Comparison of ENCODE assay signal across 27 mouse cellular contexts in genomic region chr2:167746344-167746743, GRCm38 (mm10). TPM values are rescaled to one million over a fixed set of nuclear protein-coding genes. Genes with fewer than 3 reads are reported as not detected.
DNase-seq lines count a peak whose midpoint lies in the region; ATAC-seq and TF ChIP-seq lines count a peak whose summit lies in the region.
"Had no signal": no experiment of that assay in that cellular context is flagged by ENCODE, and none has a peak within 500 bp of the region (broad histone marks: within the 10 kb centered on the region; RNA-seq: fewer than 3 reads in every experiment).

No protein-coding gene starts in this region.

- WGBS in forebrain, embryonic 10.5 days: 89% methylated on average over 4 of the region's 4 CpGs
- 82% methylated on average over 4 of the region's 4 CpGs for WGBS in forebrain, embryonic 14.5 days
- 91% methylated on average over 4 of the region's 4 CpGs for WGBS in intestine, embryonic 15.5 days
- WGBS in intestine, postnatal 0 days: 87% methylated on average over 4 of the region's 4 CpGs
- WGBS in embryonic facial prominence, embryonic 10.5 days: 84% methylated on average over 4 of the region's 4 CpGs
- WGBS in stomach, embryonic 15.5 days: 86% methylated on average over 4 of the region's 4 CpGs

- no peaks in the 10 kb centered on the region for H3K27me3 ChIP-seq in forebrain, embryonic 10.5 days (ENCODE audit: poor library complexity, severe bottlenecking)
- no peaks in the 10 kb centered on the region for H3K27me3 ChIP-seq in forebrain, embryonic 14.5 days (replicated peaks; ENCODE audit: control insufficient read depth, insufficient read depth, low read length)
- H3K27me3 ChIP-seq in intestine, embryonic 15.5 days (replicated peaks): no peaks in the 10 kb centered on the region
- no peaks in the 10 kb centered on the region for H3K27me3 ChIP-seq in intestine, postnatal 0 days (replicated peaks; ENCODE audit: control insufficient read depth, insufficient read depth, low read length)
- no peaks in the 10 kb centered on the region for H3K27me3 ChIP-seq in embryonic facial prominence, embryonic 10.5 days (replicated peaks; ENCODE audit: low read depth, poor library complexity, severe bottlenecking)
- no peaks in the 10 kb centered on the region for H3K27me3 ChIP-seq in stomach, embryonic 15.5 days (replicated peaks)
- H3K27me3 ChIP-seq: forebrain, embryonic 13.5 days; kidney, embryonic 15.5 days; limb, embryonic 15.5 days; liver, embryonic 13.5 days had no signal

- H3K36me3 ChIP-seq in forebrain, embryonic 10.5 days (replicated peaks): no peaks in the 10 kb centered on the region
- no peaks in the 10 kb centered on the region for H3K36me3 ChIP-seq in forebrain, embryonic 14.5 days (ENCODE audit: control insufficient read depth, insufficient read depth, low read length)
- H3K36me3 ChIP-seq in intestine, embryonic 15.5 days: no peaks in the 10 kb centered on the region
- no peaks in the 10 kb centered on the region for H3K36me3 ChIP-seq in intestine, postnatal 0 days (ENCODE audit: control insufficient read depth, insufficient read depth)
- no peaks in the 10 kb centered on the region for H3K36me3 ChIP-seq in embryonic facial prominence, embryonic 10.5 days (replicated peaks)
- H3K36me3 ChIP-seq in stomach, embryonic 15.5 days: no peaks in the 10 kb centered on the region
- H3K36me3 ChIP-seq: kidney, embryonic 15.5 days; limb, embryonic 15.5 days; liver, embryonic 13.5 days had no signal

- H3K4me2 ChIP-seq in forebrain, embryonic 14.5 days (ENCODE audit: low read length): no peak overlapping the region
- H3K4me2 ChIP-seq in intestine, embryonic 15.5 days (replicated peaks): no peak overlapping the region
- no peak overlapping the region for H3K4me2 ChIP-seq in intestine, postnatal 0 days (replicated peaks; ENCODE audit: low read depth)
- H3K4me2 ChIP-seq in stomach, embryonic 15.5 days: no peak overlapping the region
- H3K4me2 ChIP-seq: forebrain, embryonic 13.5 days; kidney, embryonic 15.5 days; limb, embryonic 15.5 days; liver, embryonic 13.5 days had no signal

- no peak for TF ChIP-seq CTCF in intestine, postnatal 0 days (IDR thresholded peaks at IDR 0.05; ENCODE audit: low read depth)

- DNase-seq in forebrain, embryonic 10.5 days (ENCODE audit: extremely low spot score, low spot score): no peak
- no peak for DNase-seq in forebrain, embryonic 14.5 days (ENCODE audit: low spot score)
- no peak for DNase-seq in embryonic facial prominence, embryonic 10.5 days (ENCODE audit: low spot score)
- DNase-seq in adrenal gland, postnatal 36 days: no peak
- no peak for DNase-seq in gastrocnemius, postnatal 36 days
- DNase-seq: adrenal gland, postnatal 25 days; cerebellum, adult 2 months; cerebellum, postnatal 14 days; heart, postnatal 14 days; kidney, adult 18-20 months; kidney, postnatal 4 days; layer of hippocampus, postnatal 36 days; left cerebral cortex, postnatal 4 days; liver, embryonic 13.5 days; lung, adult 18-20 months; lung, postnatal 4 days; midbrain, embryonic 14.5 days; thymus, adult 18-20 months; thymus, postnatal 25 days had no signal

- peak overlapping the region; percentile 68 for H3K27ac ChIP-seq in forebrain, embryonic 10.5 days
- H3K27ac ChIP-seq in forebrain, embryonic 14.5 days (ENCODE audit: low read depth, low read length): no peak overlapping the region
- H3K27ac ChIP-seq in intestine, embryonic 15.5 days: peak overlapping the region; percentile 56; the same call in 1 of the 2 replicates
- no peak overlapping the region for H3K27ac ChIP-seq in intestine, postnatal 0 days (ENCODE audit: low read depth, low read length)
- H3K27ac ChIP-seq in embryonic facial prominence, embryonic 10.5 days (replicated peaks): peak overlapping the region; percentile 76; the same call in 1 of the 2 replicates
- peak overlapping the region; percentile 75 for H3K27ac ChIP-seq in stomach, embryonic 15.5 days
- H3K27ac ChIP-seq: kidney, embryonic 15.5 days had no signal

- no peaks in the 10 kb centered on the region for H3K9me3 ChIP-seq in forebrain, embryonic 10.5 days
- H3K9me3 ChIP-seq in forebrain, embryonic 14.5 days (replicated peaks; ENCODE audit: control insufficient read depth, low read length): no peaks in the 10 kb centered on the region
- no peaks in the 10 kb centered on the region for H3K9me3 ChIP-seq in intestine, embryonic 15.5 days
- H3K9me3 ChIP-seq in intestine, postnatal 0 days (ENCODE audit: control insufficient read depth): no peaks in the 10 kb centered on the region
- H3K9me3 ChIP-seq in embryonic facial prominence, embryonic 10.5 days: no peaks in the 10 kb centered on the region
- H3K9me3 ChIP-seq in stomach, embryonic 15.5 days: no peaks in the 10 kb centered on the region
- H3K9me3 ChIP-seq: forebrain, embryonic 13.5 days; kidney, embryonic 15.5 days; limb, embryonic 15.5 days; liver, embryonic 13.5 days; megakaryocyte, embryonic 14.5 days had no signal

- no peak for ATAC-seq in forebrain, embryonic 14.5 days
- no peak for ATAC-seq in intestine, embryonic 15.5 days
- no peak for ATAC-seq in intestine, postnatal 0 days
- ATAC-seq in stomach, embryonic 15.5 days (ENCODE audit: insufficient read depth, low FRiP score, low read depth): no peak
- ATAC-seq: forebrain, embryonic 13.5 days; lung, postnatal 0 days had no signal

- no peak overlapping the region for H3K4me3 ChIP-seq in forebrain, embryonic 10.5 days
- H3K4me3 ChIP-seq in forebrain, embryonic 14.5 days (ENCODE audit: low read depth, low read length): no peak overlapping the region
- no peak overlapping the region for H3K4me3 ChIP-seq in intestine, embryonic 15.5 days (replicated peaks)
- no peak overlapping the region for H3K4me3 ChIP-seq in intestine, postnatal 0 days (ENCODE audit: low read depth, low read length)
- H3K4me3 ChIP-seq in embryonic facial prominence, embryonic 10.5 days: no peak overlapping the region
- no peak overlapping the region for H3K4me3 ChIP-seq in stomach, embryonic 15.5 days (replicated peaks)
- H3K4me3 ChIP-seq: forebrain, embryonic 13.5 days; kidney, embryonic 15.5 days; limb, embryonic 15.5 days; liver, embryonic 13.5 days had no signal

- no peak overlapping the region for H3K9ac ChIP-seq in forebrain, embryonic 14.5 days (ENCODE audit: low read length)
- no peak overlapping the region for H3K9ac ChIP-seq in intestine, embryonic 15.5 days
- no peak overlapping the region for H3K9ac ChIP-seq in intestine, postnatal 0 days (ENCODE audit: low read depth, low read length)
- H3K9ac ChIP-seq in stomach, embryonic 15.5 days: no peak overlapping the region
- H3K9ac ChIP-seq: forebrain, embryonic 13.5 days; kidney, embryonic 15.5 days; limb, embryonic 15.5 days; liver, embryonic 13.5 days had no signal

- intact Hi-C loops in gastrocnemius, postnatal 36 days (cut with DNase I): loop anchor here (2.0 kb wide), 1 partner anchor 36 kb away; no protein-coding TSS in a partner anchor

- H3K4me1 ChIP-seq in forebrain, embryonic 10.5 days: peaks cover 40% of the 10 kb centered on the region
- H3K4me1 ChIP-seq in forebrain, embryonic 14.5 days (ENCODE audit: control insufficient read depth, insufficient read depth, low read length): 0 out of 2 replicates have a peak, but pooled peaks cover 6% of the 10 kb centered on the region
- peaks cover 36% of the 10 kb centered on the region for H3K4me1 ChIP-seq in intestine, embryonic 15.5 days (replicated peaks)
- H3K4me1 ChIP-seq in intestine, postnatal 0 days (replicated peaks; ENCODE audit: control insufficient read depth, insufficient read depth, low read length): peaks cover 19% of the 10 kb centered on the region
- H3K4me1 ChIP-seq in embryonic facial prominence, embryonic 10.5 days: peaks cover 42% of the 10 kb centered on the region
- peaks cover 17% of the 10 kb centered on the region for H3K4me1 ChIP-seq in stomach, embryonic 15.5 days

RNA-seq across cellular contexts. Expression of gene Tmem189, which starts 56.7 kb away (rescaled TPM):
- 31.5 and 34.2 TPM in 2 replicates for polyA plus RNA-seq in forebrain, embryonic 10.5 days (2016; fragmentation: Nextera tagmentation; extraction: Ambion mirVana)
- polyA plus RNA-seq in forebrain, embryonic 14.5 days (2014; fragmentation: Nextera tagmentation; extraction: Ambion mirVana): 21.3 and 24.8 TPM in 2 replicates
- polyA plus RNA-seq in intestine, embryonic 15.5 days (2015; fragmentation: Nextera tagmentation; extraction: Ambion mirVana): 35.1 and 38.6 TPM in 2 replicates
- 25.0 and 26.8 TPM in 2 replicates for polyA plus RNA-seq in intestine, postnatal 0 days (2015; fragmentation: Nextera tagmentation; extraction: Ambion mirVana)
- 40.2 and 43.7 TPM in 2 replicates for polyA plus RNA-seq in embryonic facial prominence, embryonic 10.5 days (2016; fragmentation: Nextera tagmentation; extraction: Ambion mirVana)
- polyA plus RNA-seq in stomach, embryonic 15.5 days (2015; fragmentation: Nextera tagmentation; extraction: Ambion mirVana): 40.8 and 43.8 TPM in 2 replicates
- 10 to 100 TPM; 27.2 to 34.3 TPM for total RNA-seq in adrenal gland, postnatal 36 days (2021)
- total RNA-seq in gastrocnemius, postnatal 36 days (2021): 10 to 100 TPM; 14.9 to 15.6 TPM

RNA-seq across cellular contexts. Expression of gene Cebpb, which starts 57.6 kb away (rescaled TPM):
- 0.33 and 0.44 TPM in 2 replicates for polyA plus RNA-seq in forebrain, embryonic 10.5 days (2016; fragmentation: Nextera tagmentation; extraction: Ambion mirVana)
- polyA plus RNA-seq in forebrain, embryonic 14.5 days (2014; fragmentation: Nextera tagmentation; extraction: Ambion mirVana): 0.11 and 0.38 TPM in 2 replicates
- polyA plus RNA-seq in intestine, embryonic 15.5 days (2015; fragmentation: Nextera tagmentation; extraction: Ambion mirVana): 22.5 and 24.3 TPM in 2 replicates
- 49.8 and 52.6 TPM in 2 replicates for polyA plus RNA-seq in intestine, postnatal 0 days (2015; fragmentation: Nextera tagmentation; extraction: Ambion mirVana)
- polyA plus RNA-seq in embryonic facial prominence, embryonic 10.5 days (2016; fragmentation: Nextera tagmentation; extraction: Ambion mirVana): 1.7 and 1.8 TPM in 2 replicates
- polyA plus RNA-seq in stomach, embryonic 15.5 days (2015; fragmentation: Nextera tagmentation; extraction: Ambion mirVana): 18.4 and 25.4 TPM in 2 replicates
- total RNA-seq in adrenal gland, postnatal 36 days (2021): 100 to 1,000 TPM; 357 to 631 TPM
- total RNA-seq in gastrocnemius, postnatal 36 days (2021): 100 to 1,000 TPM; 115 to 129 TPM

Comparison
In these comparisons a context has a peak if more than half of its experiments do, and no peak if none do; other contexts are left out.
1. H3K27ac ChIP-seq: peak in forebrain, embryonic 10.5 days (single experiment), intestine, embryonic 15.5 days (single experiment), embryonic facial prominence, embryonic 10.5 days (single experiment) and stomach, embryonic 15.5 days (single experiment); none in forebrain, embryonic 14.5 days (single experiment) and intestine, postnatal 0 days (single experiment).